Mouse (Mus musculus) megakaryocyte, embryonic 14.5 days (primary cell): Measurements from ENCODE around the gene Gm28043.

Experiments used
- FLI1 ChIP-seq: IDR thresholded peaks from 2 replicates; pipeline ENCODE4 v1.6.1; 2012; ENCODE audit warnings: low read length, inconsistent platforms, mixed read lengths
- GATA1 ChIP-seq: IDR thresholded peaks from 3 replicates; pipeline ENCODE4 v1.6.1; 2012; ENCODE audit warnings: mixed read lengths, low read length, inconsistent platforms, borderline replicate concordance

DNA sequence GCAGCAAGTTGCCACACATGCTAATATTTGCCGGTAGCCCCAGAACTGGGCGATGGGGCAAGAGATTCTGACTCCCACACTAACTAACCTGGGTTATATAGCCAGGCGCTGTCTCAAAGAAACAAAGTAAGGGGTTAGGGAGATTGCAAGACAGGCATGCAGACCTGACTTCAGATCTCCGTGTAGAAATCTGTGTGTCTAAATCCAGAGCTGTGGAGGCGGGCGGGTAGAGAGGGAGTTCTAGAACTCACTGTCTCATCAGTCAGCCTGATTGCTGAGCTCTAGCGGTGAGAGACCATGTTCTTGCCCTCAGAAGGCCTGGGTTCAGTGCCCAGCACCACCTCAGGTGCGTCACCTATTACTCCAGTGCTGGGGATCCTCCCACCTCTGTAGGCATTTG, 8.8 kb downstream of the Gm28043 start:
- TF ChIP-seq FLI1, result no peak
- TF ChIP-seq GATA1, result no peak
